Mouse (Mus musculus): ENCODE data around the gene Mal.

DNA sequence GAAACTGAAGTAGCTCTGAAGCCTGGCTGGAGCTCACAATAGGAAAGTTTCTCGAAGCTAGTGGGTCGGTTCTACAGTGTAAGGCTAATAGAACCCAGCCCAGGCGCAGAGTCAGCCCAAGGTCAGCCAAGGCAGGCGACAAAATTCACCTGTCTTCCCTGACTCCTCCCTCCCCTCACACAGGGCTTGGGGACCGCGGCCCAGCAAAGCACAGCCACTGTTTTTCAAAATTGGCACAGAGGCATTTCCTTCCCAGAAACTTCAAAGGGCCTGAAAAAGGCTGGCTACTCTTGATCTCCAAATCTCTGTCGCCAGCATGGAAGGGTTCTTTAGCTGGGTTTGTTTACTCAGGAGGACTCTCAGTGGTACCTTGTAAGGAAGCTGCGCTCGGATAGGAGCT, 1.1 kb downstream of the Mal start:
- TF ChIP-seq CTCF (IDR thresholded peaks at IDR 0.05), result no peak
- TF ChIP-seq EP300 (IDR thresholded peaks at IDR 0.05), result no peak

All from lung, postnatal 0 days (tissue).